Mouse (Mus musculus) kidney, embryonic 14.5 days (tissue): ENCODE results near the gene Pacrg. TPM values are rescaled to one million over a fixed set of nuclear protein-coding genes. Genes with fewer than 3 reads are reported as not detected.
A peak's percentile ranks its signal among the peaks of the same experiment; 100 is the strongest.

Source experiments
- ATAC-seq: fragments of 200-750 bp; cut with Nextera tagmentation; 2 replicates; pipeline ENCODE4 v1.8.0; 2017; ENCODE audit warnings: moderate number of reproducible peaks, mild to moderate bottlenecking, moderate TSS enrichment, moderate library complexity; ENCODE audit not compliant: low FRiP score, low TSS enrichment
- H3K27ac ChIP-seq: fragments of 300-500 bp; sonication (generic); 2 replicates; pipeline ENCODE4 v1.5.1; 2014; ENCODE audit warnings: low read depth, mild to moderate bottlenecking, low read length, moderate library complexity, mixed read lengths
- H3K27me3 ChIP-seq: fragments of 300-500 bp; sonication (generic); 2 replicates; pipeline ENCODE4 v1.6.1; 2014; ENCODE audit warnings: mild to moderate bottlenecking, low read length; ENCODE audit not compliant: control insufficient read depth, insufficient read depth
- H3K36me3 ChIP-seq: fragments of 300-500 bp; sonication (generic); 2 replicates; pipeline ENCODE4 v1.6.1; 2014; ENCODE audit warnings: low read length, mixed read lengths; ENCODE audit not compliant: control insufficient read depth, insufficient read depth
- H3K4me1 ChIP-seq: fragments of 300-500 bp; sonication (generic); 2 replicates; pipeline ENCODE4 v1.6.1; 2014; ENCODE audit warnings: low read length, mixed read lengths; ENCODE audit not compliant: control insufficient read depth, insufficient read depth
- H3K4me2 ChIP-seq: fragments of 300-500 bp; sonication (generic); replicated peaks from 2 replicates; pipeline ENCODE4 v1.6.1; 2014; ENCODE audit warnings: low read depth, mild to moderate bottlenecking, low read length
- H3K4me3 ChIP-seq: fragments of 300-500 bp; sonication (generic); 2 replicates; pipeline ENCODE4 v1.5.1; 2014; ENCODE audit warnings: mild to moderate bottlenecking, low read length
- H3K9ac ChIP-seq: fragments of 300-500 bp; sonication (generic); 2 replicates; pipeline ENCODE4 v1.6.1; 2014; ENCODE audit warnings: low read depth, mild to moderate bottlenecking, low read length, moderate library complexity
- H3K9me3 ChIP-seq: fragments of 300-500 bp; sonication (generic); 2 replicates; pipeline ENCODE4 v1.6.1; 2016; ENCODE audit warnings: low read length; ENCODE audit not compliant: control insufficient read depth
- WGBS: fragments of 180-500 bp; shearing (Covaris S2); extraction: QIAGEN DNeasy Blood & Tissue Kit; methylation state at CpG from one replicate; pipeline ENCODE4 v1.1.7; 2014; 5-methylcytosine and 5-hydroxymethylcytosine counted together
- polyA plus RNA-seq: library from polyadenylated mRNA; unstranded; fragments of >200 nt; fragmentation: Nextera tagmentation; extraction: Ambion mirVana; gene quantifications from 2 replicates; pipeline ENCODE4 v1.2.1, GENCODE M21; 2014

Gene Pacrg
- 1.7 and 2.0 TPM in 2 replicates for polyA plus RNA-seq

GRCm38 (mm10) chr17:10840148-10840707 is at the start of gene Pacrg, which contains the start of gene Prkn:
Gene Pacrg, minus strand, starts transcription at chr17:10840311.
Gene Prkn, plus strand, starts transcription at chr17:10840384.
- Histone ChIP-seq H3K27me3 (no peaks in the 10 kb centered on the region), H3K9me3 (no peaks in the 10 kb centered on the region), H3K4me2 (peak within 1 kb of the TSS; percentile 78), H3K9ac (peak within 1 kb of the TSS; percentile 70), H3K4me1 (no peaks in the 10 kb centered on the region), H3K36me3 (no peaks in the 10 kb centered on the region), H3K27ac (peak within 1 kb of the TSS; percentile 48), H3K4me3 (peak within 1 kb of the TSS; percentile 81)
- under 1% methylated on average over 46 of the region's 58 CpGs for WGBS
- ATAC-seq = peak; percentile 98

DNA sequence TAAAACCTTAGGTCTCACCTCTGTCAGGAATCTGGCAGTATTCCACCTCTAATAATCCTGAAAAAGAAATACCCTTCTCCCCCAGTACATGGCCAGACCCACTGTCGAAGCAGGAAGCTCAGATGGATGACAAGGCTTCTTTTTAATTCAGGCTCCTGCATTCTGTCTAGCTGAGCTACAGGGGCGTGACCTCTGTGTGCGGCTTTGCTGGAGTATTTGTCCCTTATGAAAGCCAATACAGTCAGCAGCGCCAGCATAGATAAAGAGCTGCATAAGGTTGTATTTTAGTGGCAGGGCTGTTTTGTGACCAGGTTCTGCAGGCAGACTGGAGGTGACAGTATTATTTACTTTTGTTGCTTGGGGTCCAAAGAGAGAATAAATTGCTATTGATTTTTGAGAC is 47.8 kb upstream of the Pacrg start:
- ATAC-seq = no peak
- Histone ChIP-seq H3K36me3 (no peaks in the 10 kb centered on the region), H3K9ac (no peak overlapping the region), H3K27ac (no peak overlapping the region), H3K4me2 (no peak overlapping the region), H3K27me3 (no peaks in the 10 kb centered on the region), H3K4me1 (no peaks in the 10 kb centered on the region), H3K4me3 (no peak overlapping the region), H3K9me3 (no peaks in the 10 kb centered on the region)
- 44% methylated on average over 4 of the region's 4 CpGs for WGBS

- ATAC-seq = no peak
- Histone ChIP-seq H3K4me3 (no peak overlapping the region), H3K27me3 (no peaks in the 10 kb centered on the region), H3K27ac (no peak overlapping the region), H3K9me3 (no peaks in the 10 kb centered on the region), H3K4me1 (no peaks in the 10 kb centered on the region), H3K36me3 (no peaks in the 10 kb centered on the region), H3K9ac (no peak overlapping the region), H3K4me2 (no peak overlapping the region)
- WGBS = 85% methylated on average over 1 of the region's 1 CpGs
Observed at GRCm38 (mm10) chr17:10882260-10882659, 42.1 kb upstream of the Pacrg start.

DNA sequence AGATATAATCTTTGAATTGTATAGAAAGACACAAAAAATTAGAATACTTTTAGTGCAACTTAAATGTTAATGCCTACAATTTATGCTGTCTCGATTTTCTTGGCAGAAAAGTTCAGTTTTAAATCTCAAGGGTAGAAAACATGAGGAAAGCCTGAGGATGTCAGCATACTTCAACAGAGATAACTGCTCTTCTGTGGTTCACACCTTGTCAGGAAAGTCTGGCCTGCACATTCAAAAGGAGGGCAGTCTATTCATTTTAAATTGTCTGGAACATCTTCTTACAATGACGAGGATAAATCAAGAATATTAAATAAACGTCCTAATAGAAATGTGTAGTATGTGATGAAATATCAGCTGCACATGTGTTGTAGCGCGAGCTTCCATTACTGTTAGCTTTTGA is 38.9 kb upstream of the Pacrg start:
- Histone ChIP-seq H3K9ac (no peak overlapping the region), H3K4me1 (no peaks in the 10 kb centered on the region), H3K4me2 (no peak overlapping the region), H3K4me3 (no peak overlapping the region), H3K27me3 (no peaks in the 10 kb centered on the region), H3K36me3 (no peaks in the 10 kb centered on the region), H3K27ac (no peak overlapping the region), H3K9me3 (no peaks in the 10 kb centered on the region)
- 77% methylated on average over 5 of the region's 5 CpGs for WGBS
- no peak for ATAC-seq

DNA sequence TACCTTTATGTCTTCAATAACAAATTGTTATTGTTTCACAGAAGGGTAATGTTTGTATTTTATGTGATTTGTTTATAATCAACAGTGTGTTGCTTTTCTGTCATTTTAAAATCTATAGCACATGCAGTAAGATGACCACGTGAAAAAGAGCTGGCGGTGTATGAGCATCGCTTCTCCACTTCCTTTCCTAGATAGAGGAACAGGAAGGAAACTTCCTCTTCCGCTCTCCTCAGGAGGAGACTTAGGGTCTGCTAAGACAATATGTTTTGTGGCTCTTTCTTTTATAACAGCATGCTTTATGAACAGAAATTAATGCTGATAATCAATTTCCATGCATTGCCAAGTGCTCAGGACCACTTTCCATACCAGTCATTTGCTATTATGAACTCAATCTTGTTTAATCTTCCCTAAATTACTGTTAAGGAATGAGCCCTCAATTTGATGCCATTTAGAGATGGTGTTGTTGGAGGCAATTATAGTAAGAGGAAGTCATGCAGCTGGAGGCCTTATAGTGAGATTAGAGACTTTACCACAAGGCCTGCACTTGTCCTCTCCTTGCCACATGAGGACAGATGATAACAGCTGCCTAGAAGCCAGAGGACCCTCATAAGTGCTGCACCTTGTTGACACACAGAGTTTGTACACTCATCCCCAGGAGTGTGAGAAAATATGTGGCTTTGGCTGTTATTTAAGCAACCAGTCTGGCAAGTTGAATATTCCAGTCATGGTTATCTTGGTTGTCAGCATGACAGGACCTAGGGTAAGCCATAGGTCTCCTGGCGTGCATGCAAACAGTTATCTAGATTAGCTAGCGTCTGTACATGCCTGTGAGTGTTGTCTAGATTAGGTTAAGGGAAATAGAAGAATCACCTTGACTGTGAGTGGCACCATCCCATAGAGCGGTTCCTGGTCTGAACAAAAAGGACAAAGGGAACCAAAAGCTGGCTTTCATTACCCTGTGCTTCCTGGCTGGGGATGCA is 34.4 kb upstream of the Pacrg start:
- ATAC-seq = no peak
- H3K4me1 ChIP-seq = no peaks in the 10 kb centered on the region
- no peaks in the 10 kb centered on the region for H3K36me3 ChIP-seq
- no peak overlapping the region for H3K9ac ChIP-seq
- H3K27me3 ChIP-seq = no peaks in the 10 kb centered on the region
- WGBS = 90% methylated on average over 7 of the region's 7 CpGs
- no peak overlapping the region for H3K27ac ChIP-seq
- no peak overlapping the region for H3K4me2 ChIP-seq
- H3K9me3 ChIP-seq = no peaks in the 10 kb centered on the region
- no peak overlapping the region for H3K4me3 ChIP-seq

DNA sequence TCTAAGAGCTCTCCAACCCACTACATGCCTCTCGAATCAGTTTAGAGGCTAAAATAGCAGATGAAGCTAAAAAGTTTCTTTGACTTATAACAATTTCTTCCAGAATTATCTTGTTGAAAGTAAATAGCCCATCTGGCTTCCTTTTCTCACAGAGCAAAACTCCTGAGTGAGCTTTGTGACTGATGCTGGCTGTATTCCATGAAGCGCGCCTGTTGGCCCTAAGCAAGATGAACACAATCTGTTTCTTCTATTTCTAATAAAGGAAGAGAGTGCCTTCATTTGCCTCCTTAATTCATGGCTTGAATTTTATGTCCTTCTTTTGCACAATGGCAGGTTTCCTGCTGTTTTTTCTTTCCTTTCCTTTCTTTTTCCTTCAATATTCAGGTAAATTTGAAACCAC is 14.1 kb upstream of the Pacrg start:
- Histone ChIP-seq H3K27ac (no peak overlapping the region), H3K9me3 (no peaks in the 10 kb centered on the region), H3K36me3 (no peaks in the 10 kb centered on the region), H3K9ac (no peak overlapping the region), H3K4me2 (no peak overlapping the region), H3K4me1 (no peaks in the 10 kb centered on the region), H3K27me3 (no peaks in the 10 kb centered on the region), H3K4me3 (no peak overlapping the region)
- WGBS = 91% methylated on average over 3 of the region's 3 CpGs
- no peak for ATAC-seq

DNA sequence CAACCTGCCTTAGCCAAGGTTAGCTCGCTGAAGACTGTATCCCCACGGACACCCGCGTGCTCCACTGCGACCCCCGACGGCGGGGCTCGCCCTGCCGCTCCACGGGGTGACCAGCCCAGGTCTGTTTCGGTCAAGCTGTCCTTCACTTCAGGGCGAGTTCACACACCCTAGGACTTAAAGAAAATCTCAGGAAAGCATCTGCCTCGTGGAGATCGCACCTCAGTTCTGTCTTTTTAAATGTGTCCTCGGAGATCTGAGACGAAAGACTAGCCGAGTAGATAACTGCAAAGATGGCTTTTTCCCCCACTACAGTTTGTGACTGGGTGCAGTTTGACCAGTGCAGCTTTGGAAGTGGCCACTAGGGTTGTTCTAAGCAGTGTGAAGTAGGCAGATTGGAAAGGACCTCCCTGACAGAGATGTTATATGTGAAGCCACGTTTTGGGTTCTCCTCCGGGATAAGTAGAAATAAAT is 655 bp upstream of the Pacrg start:
- H3K9ac ChIP-seq = peak overlapping the region; percentile 70
- H3K4me2 ChIP-seq = peak overlapping the region; percentile 78
- no peaks in the 10 kb centered on the region for H3K36me3 ChIP-seq
- no peaks in the 10 kb centered on the region for H3K27me3 ChIP-seq
- no peak overlapping the region for H3K27ac ChIP-seq
- H3K4me1 ChIP-seq = no peaks in the 10 kb centered on the region
- 3% methylated on average over 20 of the region's 20 CpGs for WGBS
- peak overlapping the region; percentile 81 for H3K4me3 ChIP-seq
- peak; percentile 56 for ATAC-seq
- no peaks in the 10 kb centered on the region for H3K9me3 ChIP-seq

DNA sequence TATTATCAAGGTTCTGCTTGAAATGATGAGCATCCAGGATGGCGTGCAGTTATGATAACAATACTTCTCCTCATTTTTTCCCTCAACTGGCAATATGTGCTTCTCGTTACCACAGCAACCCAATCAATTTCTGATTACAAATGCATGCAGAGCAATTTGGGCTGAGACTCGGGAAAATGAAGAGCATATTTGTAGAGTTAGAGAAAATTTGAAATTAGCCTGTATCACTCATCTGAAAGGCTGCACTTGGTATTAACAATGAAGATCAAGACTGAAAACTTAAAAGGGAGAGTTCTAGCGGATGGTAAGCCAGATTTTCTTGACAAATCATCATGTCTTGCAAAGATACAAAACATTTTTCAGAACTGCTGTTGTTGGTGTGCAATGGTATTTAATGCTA is 21.1 kb downstream of the Pacrg start:
- H3K27me3 ChIP-seq = no peaks in the 10 kb centered on the region
- no peaks in the 10 kb centered on the region for H3K4me1 ChIP-seq
- H3K9ac ChIP-seq = no peak overlapping the region
- no peak for ATAC-seq
- H3K9me3 ChIP-seq = no peaks in the 10 kb centered on the region
- H3K27ac ChIP-seq = no peak overlapping the region
- no peaks in the 10 kb centered on the region for H3K36me3 ChIP-seq
- H3K4me2 ChIP-seq = no peak overlapping the region
- 92% methylated on average over 4 of the region's 4 CpGs for WGBS
- no peak overlapping the region for H3K4me3 ChIP-seq

DNA sequence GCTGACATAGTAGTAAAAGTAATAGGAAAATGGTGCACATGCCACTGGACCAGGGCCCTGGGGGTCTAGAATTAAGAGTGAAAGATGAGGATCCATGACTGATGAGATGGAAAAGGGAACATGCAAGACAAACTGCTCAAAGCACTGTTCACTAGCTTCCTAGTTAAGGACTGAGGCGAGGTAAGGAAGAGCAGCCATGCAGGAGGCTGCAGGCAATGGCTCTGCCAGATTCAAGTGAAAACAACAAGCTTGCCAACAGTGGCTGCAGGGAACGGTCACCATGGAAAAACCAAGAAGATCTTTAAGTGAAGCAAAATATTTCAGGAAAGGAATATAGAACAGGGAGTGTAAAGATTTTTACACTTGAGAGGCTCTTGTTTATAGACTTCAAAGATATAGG is 31.5 kb downstream of the Pacrg start:
- H3K27me3 ChIP-seq = no peaks in the 10 kb centered on the region
- H3K4me2 ChIP-seq = no peak overlapping the region
- WGBS = 81% methylated on average over 2 of the region's 2 CpGs
- no peaks in the 10 kb centered on the region for H3K9me3 ChIP-seq
- no peaks in the 10 kb centered on the region for H3K4me1 ChIP-seq
- no peaks in the 10 kb centered on the region for H3K36me3 ChIP-seq
- H3K9ac ChIP-seq = no peak overlapping the region
- no peak for ATAC-seq
- H3K4me3 ChIP-seq = no peak overlapping the region
- H3K27ac ChIP-seq = no peak overlapping the region
